Mouse (Mus musculus): ENCODE results near the gene AC170998.1. TPM values are rescaled to one million over a fixed set of nuclear protein-coding genes. Genes with fewer than 3 reads are reported as not detected.

Gene AC170998.1
- 2.7 and 3.3 TPM in 2 replicates for polyA plus RNA-seq (2014; fragmentation: Nextera tagmentation; extraction: Ambion mirVana)

DNA sequence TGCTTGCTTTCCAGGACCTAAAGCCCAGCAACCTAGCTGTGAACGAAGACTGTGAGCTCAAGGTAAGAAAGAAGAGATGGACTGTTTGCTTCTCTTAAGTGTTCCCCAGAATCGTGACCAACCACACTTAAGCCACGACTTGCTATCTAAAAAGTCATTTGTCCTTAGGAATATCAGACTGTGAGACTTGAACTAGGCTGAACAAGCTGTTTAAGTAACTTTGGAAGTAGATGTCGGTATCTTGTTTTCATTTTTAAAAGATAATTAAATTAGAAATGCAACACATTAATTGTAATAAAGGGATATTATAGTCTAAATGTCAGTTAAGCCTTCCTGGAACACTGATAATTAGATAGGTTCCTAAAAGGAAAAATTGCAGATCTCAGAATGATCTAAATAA is at the start of gene AC170998.1:
TSS of gene AC170998.1 (plus strand) at position 301 of the 400 bp plus-strand sequence.
- ATAC-seq (ENCODE audit: low FRiP score, low TSS enrichment) = no peak
- Histone ChIP-seq H3K27ac (ENCODE audit: low read depth, low read length) (no peak within 1 kb of the TSS), H3K27me3 (ENCODE audit: control insufficient read depth, insufficient read depth, low read length) (no peaks in the 10 kb centered on the region), H3K4me3 (ENCODE audit: low read length) (no peak within 1 kb of the TSS), H3K9me3 (ENCODE audit: control insufficient read depth, low read length) (no peaks in the 10 kb centered on the region), H3K36me3 (ENCODE audit: control insufficient read depth, insufficient read depth, low read length) (peaks cover 77% of the 10 kb centered on the region), H3K9ac (ENCODE audit: low read depth, low read length) (no peak within 1 kb of the TSS), H3K4me1 (ENCODE audit: control insufficient read depth, insufficient read depth, low read length) (no peaks in the 10 kb centered on the region), H3K4me2 (replicated peaks; ENCODE audit: low read depth, low read length) (no peak within 1 kb of the TSS)
- WGBS = 93% methylated on average over 4 of the region's 4 CpGs

GRCm38 (mm10) chr17:28682311-28683084 is 43.4 kb upstream of the AC170998.1 start:
- no peak for ATAC-seq (ENCODE audit: low FRiP score, low TSS enrichment)

DNA sequence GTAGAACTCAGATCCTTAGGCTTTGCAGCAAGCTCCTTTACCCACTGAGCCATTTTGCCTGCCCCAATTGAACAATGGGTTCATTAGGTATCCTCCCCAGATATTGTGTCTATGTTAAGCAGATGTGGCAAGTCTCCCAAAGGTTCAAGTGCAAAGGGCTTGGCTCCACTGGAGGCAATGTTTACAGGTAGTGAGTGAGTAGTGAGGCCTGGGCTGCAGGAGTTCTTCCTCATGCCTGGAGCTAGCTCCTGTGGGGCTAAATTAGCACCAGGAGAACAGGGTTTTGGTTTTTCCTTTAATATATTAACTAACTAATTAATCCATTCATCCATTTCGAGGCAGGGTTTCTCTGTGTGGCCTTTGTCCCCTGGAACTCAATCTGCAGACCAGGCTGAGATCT is 42.3 kb upstream of the AC170998.1 start:
- ATAC-seq (ENCODE audit: low FRiP score, low TSS enrichment) = no peak
- Histone ChIP-seq H3K27me3 (ENCODE audit: control insufficient read depth, insufficient read depth, low read length) (no peaks in the 10 kb centered on the region; the same call in 1 of the 2 replicates), H3K4me1 (ENCODE audit: control insufficient read depth, insufficient read depth, low read length) (no peaks in the 10 kb centered on the region), H3K9me3 (ENCODE audit: control insufficient read depth, low read length) (no peaks in the 10 kb centered on the region), H3K9ac (ENCODE audit: low read depth, low read length) (no peak overlapping the region), H3K36me3 (ENCODE audit: control insufficient read depth, insufficient read depth, low read length) (no peaks in the 10 kb centered on the region), H3K27ac (ENCODE audit: low read depth, low read length) (no peak overlapping the region), H3K4me3 (ENCODE audit: low read length) (no peak overlapping the region), H3K4me2 (replicated peaks; ENCODE audit: low read depth, low read length) (no peak overlapping the region)
- 47% methylated on average over 1 of the region's 1 CpGs for WGBS

More at GRCm38 (mm10) chr17:28682311-28683084, 43.4 kb upstream of the AC170998.1 start:
- Histone ChIP-seq H3K4me1 (ENCODE audit: control insufficient read depth, insufficient read depth, low read length) (no peaks in the 10 kb centered on the region), H3K4me3 (ENCODE audit: low read length) (no peak overlapping the region), H3K9me3 (ENCODE audit: control insufficient read depth, low read length) (no peaks in the 10 kb centered on the region), H3K9ac (ENCODE audit: low read depth, low read length) (no peak overlapping the region), H3K27me3 (ENCODE audit: control insufficient read depth, insufficient read depth, low read length) (no peaks in the 10 kb centered on the region), H3K27ac (ENCODE audit: low read depth, low read length) (no peak overlapping the region), H3K36me3 (ENCODE audit: control insufficient read depth, insufficient read depth, low read length) (no peaks in the 10 kb centered on the region), H3K4me2 (replicated peaks; ENCODE audit: low read depth, low read length) (no peak overlapping the region)
- 52% methylated on average over 13 of the region's 13 CpGs for WGBS

GRCm38 (mm10) chr17:28684631-28685030 is 41.3 kb upstream of the AC170998.1 start:
- no peak for ATAC-seq (ENCODE audit: low FRiP score, low TSS enrichment)
- WGBS = 82% methylated on average over 19 of the region's 19 CpGs
- Histone ChIP-seq H3K27me3 (ENCODE audit: control insufficient read depth, insufficient read depth, low read length) (no peaks in the 10 kb centered on the region; the same call in 1 of the 2 replicates), H3K4me1 (ENCODE audit: control insufficient read depth, insufficient read depth, low read length) (no peaks in the 10 kb centered on the region; the same call in 1 of the 2 replicates), H3K9ac (ENCODE audit: low read depth, low read length) (no peak overlapping the region), H3K4me2 (replicated peaks; ENCODE audit: low read depth, low read length) (no peak overlapping the region), H3K27ac (ENCODE audit: low read depth, low read length) (no peak overlapping the region), H3K9me3 (ENCODE audit: control insufficient read depth, low read length) (no peaks in the 10 kb centered on the region), H3K36me3 (ENCODE audit: control insufficient read depth, insufficient read depth, low read length) (no peaks in the 10 kb centered on the region), H3K4me3 (ENCODE audit: low read length) (no peak overlapping the region)

DNA sequence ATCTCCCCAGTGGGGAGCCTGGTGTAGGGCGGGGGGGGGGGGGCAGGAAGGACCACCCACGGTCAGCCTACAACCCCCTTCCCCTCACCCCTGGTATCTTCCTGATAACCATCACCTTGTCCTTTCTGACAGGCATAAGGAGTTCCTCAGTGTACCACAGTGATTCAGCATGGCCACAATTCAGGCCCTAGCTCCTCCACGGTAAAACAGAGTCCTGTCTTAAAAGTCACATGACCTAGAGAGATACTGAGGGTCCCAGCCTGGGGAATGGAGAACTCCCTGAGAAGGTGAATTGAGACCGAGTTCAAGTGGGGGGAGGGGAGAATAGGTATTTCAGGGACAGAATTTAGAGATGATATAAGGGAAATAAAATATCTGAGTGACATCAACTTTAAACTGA is 38.5 kb upstream of the AC170998.1 start:
- ATAC-seq (ENCODE audit: low FRiP score, low TSS enrichment) = no peak
- Histone ChIP-seq H3K4me1 (ENCODE audit: control insufficient read depth, insufficient read depth, low read length) (no peaks in the 10 kb centered on the region; the same call in 1 of the 2 replicates), H3K4me3 (ENCODE audit: low read length) (no peak overlapping the region), H3K36me3 (ENCODE audit: control insufficient read depth, insufficient read depth, low read length) (no peaks in the 10 kb centered on the region), H3K9ac (ENCODE audit: low read depth, low read length) (no peak overlapping the region), H3K27ac (ENCODE audit: low read depth, low read length) (no peak overlapping the region), H3K4me2 (replicated peaks; ENCODE audit: low read depth, low read length) (no peak overlapping the region), H3K27me3 (ENCODE audit: control insufficient read depth, insufficient read depth, low read length) (no peaks in the 10 kb centered on the region; the same call in 1 of the 2 replicates), H3K9me3 (ENCODE audit: control insufficient read depth, low read length) (no peaks in the 10 kb centered on the region)
- 64% methylated on average over 4 of the region's 4 CpGs for WGBS

DNA sequence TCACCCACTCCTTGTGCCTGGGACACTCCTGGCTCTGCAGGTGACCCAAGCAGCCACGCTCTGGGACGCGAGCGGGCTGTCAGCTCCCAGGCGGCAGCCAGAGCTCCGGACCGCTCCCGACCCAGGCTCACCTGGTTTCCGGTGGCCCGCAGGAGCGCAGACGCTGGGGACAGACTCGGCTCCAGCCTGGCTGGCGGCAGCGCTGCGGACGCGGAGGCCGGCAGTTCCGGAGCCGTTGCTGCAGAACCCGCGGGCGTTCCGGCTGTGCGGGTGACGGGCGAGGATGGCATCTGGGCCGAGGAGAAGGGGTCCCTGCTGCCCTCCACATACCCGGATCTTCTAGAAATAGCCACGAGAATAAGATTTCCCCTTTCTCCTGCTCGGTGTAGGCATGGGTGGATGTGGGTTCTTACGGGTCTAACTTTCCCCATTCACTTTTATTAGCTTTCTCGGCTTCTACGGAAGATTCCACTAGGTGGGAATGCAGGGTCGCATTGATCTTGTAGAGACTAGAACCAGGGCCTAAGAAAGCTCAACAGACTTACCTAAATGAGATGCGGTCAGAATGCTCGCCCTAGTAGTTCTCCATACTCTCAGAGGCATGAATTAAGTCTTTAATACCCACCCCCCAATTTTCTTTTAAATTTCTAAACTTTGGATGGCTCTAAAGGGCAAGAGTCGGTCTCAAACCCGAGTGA is 36.1 kb upstream of the AC170998.1 start, which contains the start of gene Slc26a8:
TSS of gene Slc26a8 (minus strand) at position 648 of the 698 bp plus-strand sequence.
- 8% methylated on average over 39 of the region's 40 CpGs for WGBS
- H3K4me3 ChIP-seq (ENCODE audit: low read length) = peak within 1 kb of the TSS; percentile 78
- no peaks in the 10 kb centered on the region; the same call in 1 of the 2 replicates for H3K27me3 ChIP-seq (ENCODE audit: control insufficient read depth, insufficient read depth, low read length)
- no peak for ATAC-seq (ENCODE audit: low FRiP score, low TSS enrichment)
- peak within 1 kb of the TSS; percentile 92 for H3K27ac ChIP-seq (ENCODE audit: low read depth, low read length)
- peak within 1 kb of the TSS; percentile 92 for H3K9ac ChIP-seq (ENCODE audit: low read depth, low read length)
- H3K4me2 ChIP-seq (replicated peaks; ENCODE audit: low read depth, low read length) = peak within 1 kb of the TSS; percentile 72
- H3K9me3 ChIP-seq (ENCODE audit: control insufficient read depth, low read length) = no peaks in the 10 kb centered on the region
- H3K4me1 ChIP-seq (ENCODE audit: control insufficient read depth, insufficient read depth, low read length) = peaks cover 11% of the 10 kb centered on the region
- peaks cover 8% of the 10 kb centered on the region; the same call in 1 of the 2 replicates for H3K36me3 ChIP-seq (ENCODE audit: control insufficient read depth, insufficient read depth, low read length)

- H3K27ac ChIP-seq (ENCODE audit: low read depth, low read length) = peak within 1 kb of the TSS; percentile 92
- peak; percentile 94 for ATAC-seq (ENCODE audit: low FRiP score, low TSS enrichment)
- peak within 1 kb of the TSS; percentile 78 for H3K4me3 ChIP-seq (ENCODE audit: low read length)
- H3K4me1 ChIP-seq (ENCODE audit: control insufficient read depth, insufficient read depth, low read length) = peaks cover 11% of the 10 kb centered on the region
- H3K4me2 ChIP-seq (replicated peaks; ENCODE audit: low read depth, low read length) = peak within 1 kb of the TSS; percentile 72
- under 1% methylated on average over 83 of the region's 86 CpGs for WGBS
- H3K9ac ChIP-seq (ENCODE audit: low read depth, low read length) = peak within 1 kb of the TSS; percentile 92
- H3K9me3 ChIP-seq (ENCODE audit: control insufficient read depth, low read length) = no peaks in the 10 kb centered on the region
- H3K27me3 ChIP-seq (ENCODE audit: control insufficient read depth, insufficient read depth, low read length) = no peaks in the 10 kb centered on the region; the same call in 1 of the 2 replicates
- H3K36me3 ChIP-seq (ENCODE audit: control insufficient read depth, insufficient read depth, low read length) = peaks cover 8% of the 10 kb centered on the region; the same call in 1 of the 2 replicates
Measured at GRCm38 (mm10) chr17:28690776-28691686, 34.9 kb upstream of the AC170998.1 start, which contains the start of gene Mapk14. Gene Mapk14, plus strand, starts transcription at chr17:28691329.

DNA sequence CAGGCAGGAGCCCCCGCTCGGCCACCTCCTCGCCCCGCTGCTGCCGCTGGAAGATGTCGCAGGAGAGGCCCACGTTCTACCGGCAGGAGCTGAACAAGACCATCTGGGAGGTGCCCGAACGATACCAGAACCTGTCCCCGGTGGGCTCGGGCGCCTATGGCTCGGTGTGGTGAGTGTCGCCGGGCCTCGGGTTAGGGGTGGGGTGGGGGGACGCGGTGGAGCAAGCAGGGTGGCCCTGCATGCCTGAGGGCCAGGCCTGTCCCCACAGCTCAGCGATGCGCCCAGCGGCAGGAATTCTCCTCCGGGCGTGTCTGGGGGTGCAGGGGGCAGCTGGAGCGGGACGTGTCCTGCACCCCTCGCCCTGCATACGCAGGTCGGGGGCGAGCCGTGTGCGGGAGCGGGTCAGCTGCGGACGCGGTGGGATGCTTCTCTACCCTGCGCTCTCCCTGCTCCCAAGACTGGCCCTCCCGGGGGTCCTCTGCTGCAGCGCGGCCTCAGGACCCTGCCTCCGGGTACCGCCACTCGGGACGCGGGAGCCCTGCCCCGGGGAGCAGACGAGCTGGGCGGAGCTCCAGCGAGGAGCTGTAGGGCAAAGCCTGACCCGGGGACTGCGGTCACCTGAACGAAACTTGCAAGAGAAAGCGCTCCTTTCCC is 34.1 kb upstream of the AC170998.1 start:
- Histone ChIP-seq H3K9ac (ENCODE audit: low read depth, low read length) (peak overlapping the region; percentile 92), H3K4me2 (replicated peaks; ENCODE audit: low read depth, low read length) (peak overlapping the region; percentile 72), H3K36me3 (ENCODE audit: control insufficient read depth, insufficient read depth, low read length) (peaks cover 8% of the 10 kb centered on the region; the same call in 1 of the 2 replicates), H3K9me3 (ENCODE audit: control insufficient read depth, low read length) (no peaks in the 10 kb centered on the region), H3K27me3 (ENCODE audit: control insufficient read depth, insufficient read depth, low read length) (no peaks in the 10 kb centered on the region; the same call in 1 of the 2 replicates), H3K4me3 (ENCODE audit: low read length) (peak overlapping the region; percentile 78), H3K27ac (ENCODE audit: low read depth, low read length) (peak overlapping the region; percentile 92), H3K4me1 (ENCODE audit: control insufficient read depth, insufficient read depth, low read length) (peaks cover 18% of the 10 kb centered on the region)
- under 1% methylated on average over 53 of the region's 53 CpGs for WGBS
- ATAC-seq (ENCODE audit: low FRiP score, low TSS enrichment) = peak; percentile 51
